Mouse (Mus musculus) MEL (cell line): Measurements from ENCODE around the gene Madcam1. TPM values are rescaled to one million over a fixed set of nuclear protein-coding genes. Genes with fewer than 3 reads are reported as not detected.

ENCODE experiments used
- DNase-seq: peaks from one replicate; pipeline ENCODE4 v3.0.0; 2011; ENCODE audit warnings: low read depth, low spot score
- H3K27ac ChIP-seq: 2 replicates; pipeline ENCODE4 v1.5.1; 2012; ENCODE audit warnings: low read depth, mild to moderate bottlenecking, control low read depth, low read length, moderate library complexity; ENCODE audit not compliant: control insufficient read depth
- H3K27me3 ChIP-seq, 2 experiments: fragments of 150-350 bp in 1 of 2; sonication (generic) in 1 of 2; 2 replicates each; pipeline ENCODE4 v1.6.1; 2012; ENCODE audit warnings: low read length in 2 of 2, mild to moderate bottlenecking in 2 of 2, improper control_type of control experiment in 1 of 2, moderate library complexity in 1 of 2; ENCODE audit not compliant: insufficient read depth in 2 of 2, control insufficient read depth in 1 of 2
- H3K36me3 ChIP-seq, 2 experiments: 2 replicates each; pipeline ENCODE4 v1.6.1; 2012 to 2014; ENCODE audit warnings: low read length in 2 of 2, improper control_type of control experiment in 1 of 2, inconsistent platforms in 1 of 2, mild to moderate bottlenecking in 1 of 2; ENCODE audit not compliant: insufficient read depth in 2 of 2, control insufficient read depth in 1 of 2
- H3K4me1 ChIP-seq, 2 experiments: fragments of 150-350 bp in 1 of 2; sonication (generic) in 1 of 2; 2 replicates each; pipeline ENCODE4 v1.6.1; 2012; ENCODE audit warnings: low read length in 2 of 2, improper control_type of control experiment in 1 of 2, mild to moderate bottlenecking in 1 of 2; ENCODE audit not compliant: insufficient read depth in 2 of 2, control insufficient read depth in 1 of 2
- H3K4me3 ChIP-seq, 2 experiments: fragments of 150-350 bp in 1 of 2; sonication (generic) in 1 of 2; 2 replicates each; pipeline ENCODE4 v1.5.1; 2012; ENCODE audit warnings: low read depth in 2 of 2, low read length in 2 of 2, mild to moderate bottlenecking in 2 of 2, moderate library complexity in 2 of 2, control low read depth in 1 of 2, improper control_type of control experiment in 1 of 2; ENCODE audit not compliant: control insufficient read depth in 1 of 2, insufficient read depth in 1 of 2
- H3K79me2 ChIP-seq: 2 replicates; pipeline ENCODE4 v1.6.1; 2012; ENCODE audit warnings: mild to moderate bottlenecking, low read length, moderate library complexity; ENCODE audit not compliant: control insufficient read depth, poor library complexity, insufficient read depth
- H3K9ac ChIP-seq: 2 replicates; pipeline ENCODE4 v1.6.1; 2012; ENCODE audit warnings: low read depth, mild to moderate bottlenecking, control low read depth, low read length, moderate library complexity; ENCODE audit not compliant: control insufficient read depth, poor library complexity, severe bottlenecking
- H3K9me3 ChIP-seq: fragments of 150-350 bp; sonication (generic); replicated peaks from 2 replicates; pipeline ENCODE4 v1.6.1; 2012; ENCODE audit warnings: mild to moderate bottlenecking, low read length, improper control_type of control experiment, moderate library complexity; ENCODE audit not compliant: insufficient read depth
- CHD1 ChIP-seq: IDR thresholded peaks from 2 replicates; pipeline ENCODE4 v1.6.1; 2012; ENCODE audit warnings: low read depth, mild to moderate bottlenecking, inconsistent platforms, low read length, improper control_type of control experiment
- CHD2 ChIP-seq: IDR thresholded peaks from 2 replicates; pipeline ENCODE4 v1.6.1; 2011; ENCODE audit warnings: low read length, improper control_type of control experiment
- E2F4 ChIP-seq: IDR thresholded peaks from 2 replicates; pipeline ENCODE4 v1.6.1; 2011; ENCODE audit warnings: low read depth, low read length, improper control_type of control experiment, borderline replicate concordance
- ELF1 ChIP-seq: IDR thresholded peaks from 2 replicates; pipeline ENCODE4 v1.6.1; 2014; ENCODE audit warnings: low read depth, mild to moderate bottlenecking, inconsistent platforms, low read length, improper control_type of control experiment, moderate library complexity
- EP300 ChIP-seq, 2 experiments: IDR thresholded peaks; 2 replicates each; pipeline ENCODE4 v1.6.1; 2011; ENCODE audit warnings: improper control_type of control experiment in 2 of 2, low read length in 2 of 2, low read depth in 1 of 2, mild to moderate bottlenecking in 1 of 2
- ETS1 ChIP-seq: IDR thresholded peaks from 2 replicates; pipeline ENCODE4 v1.6.1; 2012; ENCODE audit warnings: low read depth, mild to moderate bottlenecking, inconsistent platforms, low read length, improper control_type of control experiment, moderate library complexity
- GABPA ChIP-seq: IDR thresholded peaks from 2 replicates; pipeline ENCODE4 v1.6.1; 2012; ENCODE audit warnings: low read depth, mild to moderate bottlenecking, inconsistent platforms, low read length, improper control_type of control experiment, moderate library complexity
- HCFC1 ChIP-seq: IDR thresholded peaks from 2 replicates; pipeline ENCODE4 v1.6.1; 2012; ENCODE audit warnings: low read depth, mild to moderate bottlenecking, inconsistent platforms, low read length, improper control_type of control experiment, moderate library complexity
- JUND ChIP-seq: IDR thresholded peaks from 2 replicates; pipeline ENCODE4 v1.6.1; 2011; ENCODE audit warnings: low read depth, mild to moderate bottlenecking, improper control_type of control experiment, low read length
- MAFK ChIP-seq: IDR thresholded peaks from 2 replicates; pipeline ENCODE4 v1.6.1; 2011; ENCODE audit warnings: low read depth, mild to moderate bottlenecking, low read length, improper control_type of control experiment, borderline replicate concordance
- MAX ChIP-seq: IDR thresholded peaks from 2 replicates; pipeline ENCODE4 v1.6.1; 2011; ENCODE audit warnings: low read length, improper control_type of control experiment
- MAZ ChIP-seq: IDR thresholded peaks from 2 replicates; pipeline ENCODE4 v1.6.1; 2012; ENCODE audit warnings: low read depth, mild to moderate bottlenecking, inconsistent platforms, low read length, improper control_type of control experiment
- MXI1 ChIP-seq: IDR thresholded peaks from 2 replicates; pipeline ENCODE4 v1.6.1; 2011; ENCODE audit warnings: mild to moderate bottlenecking, low read depth, low read length, improper control_type of control experiment
- MYC ChIP-seq: IDR thresholded peaks from 2 replicates; pipeline ENCODE4 v1.6.1; 2011; ENCODE audit warnings: low read depth, mild to moderate bottlenecking, low read length, improper control_type of control experiment, moderate library complexity
- NELFE ChIP-seq: IDR thresholded peaks from 2 replicates; pipeline ENCODE4 v1.6.1; 2011; ENCODE audit warnings: low read depth, low read length, improper control_type of control experiment
- NRF1 ChIP-seq: IDR thresholded peaks from 2 replicates; pipeline ENCODE4 v1.6.1; 2014; ENCODE audit warnings: low read depth, mild to moderate bottlenecking, inconsistent platforms, low read length, improper control_type of control experiment, moderate library complexity; ENCODE audit not compliant: poor library complexity, insufficient read depth, severe bottlenecking
- POLR2A ChIP-seq, 2 experiments: IDR thresholded peaks; 2 replicates each; pipeline ENCODE4 v1.6.1; 2011 to 2012; ENCODE audit warnings: low read length in 2 of 2, mild to moderate bottlenecking in 2 of 2, control low read depth in 1 of 2, improper control_type of control experiment in 1 of 2, low read depth in 1 of 2, moderate library complexity in 1 of 2; ENCODE audit not compliant: control insufficient read depth in 1 of 2, insufficient read depth in 1 of 2, poor library complexity in 1 of 2
- POLR2AphosphoS2 ChIP-seq: IDR thresholded peaks from 2 replicates; pipeline ENCODE4 v1.6.1; 2011; ENCODE audit warnings: low read length, improper control_type of control experiment
- POLR2AphosphoS5 ChIP-seq: IDR thresholded peaks from 2 replicates; pipeline ENCODE4 v1.6.1; 2012; ENCODE audit warnings: low read depth, borderline replicate concordance, mild to moderate bottlenecking, inconsistent platforms, low read length, moderate library complexity, mixed read lengths
- RAD21 ChIP-seq: IDR thresholded peaks from 2 replicates; pipeline ENCODE4 v1.6.1; 2011; ENCODE audit warnings: mild to moderate bottlenecking, low read depth, low read length, improper control_type of control experiment
- RCOR1 ChIP-seq: IDR thresholded peaks from 2 replicates; pipeline ENCODE4 v1.6.1; 2012; ENCODE audit warnings: low read depth, mild to moderate bottlenecking, inconsistent platforms, low read length, improper control_type of control experiment
- SIN3A ChIP-seq: IDR thresholded peaks from 2 replicates; pipeline ENCODE4 v1.6.1; 2012; ENCODE audit warnings: low read length, improper control_type of control experiment, inconsistent platforms
- SMC3 ChIP-seq: IDR thresholded peaks from 2 replicates; pipeline ENCODE4 v1.6.1; 2011; ENCODE audit warnings: low read depth, low read length, improper control_type of control experiment
- TBP ChIP-seq: IDR thresholded peaks from 2 replicates; pipeline ENCODE4 v1.8.0; 2011; ENCODE audit warnings: low read depth, low read length, improper control_type of control experiment
- TCF12 ChIP-seq: IDR thresholded peaks from 2 replicates; pipeline ENCODE4 v1.6.1; 2014; ENCODE audit warnings: low read depth, mild to moderate bottlenecking, inconsistent platforms, low read length, improper control_type of control experiment, moderate library complexity
- USF1 ChIP-seq: IDR thresholded peaks from 2 replicates; pipeline ENCODE4 v1.6.1; 2014; ENCODE audit warnings: low read depth, mild to moderate bottlenecking, inconsistent platforms, low read length, improper control_type of control experiment, moderate library complexity
- USF2 ChIP-seq, 2 experiments: IDR thresholded peaks; 2 replicates each; pipeline ENCODE4 v1.6.1; 2011 to 2012; ENCODE audit warnings: improper control_type of control experiment in 2 of 2, low read length in 2 of 2, borderline replicate concordance in 1 of 2, inconsistent platforms in 1 of 2, low read depth in 1 of 2, mild to moderate bottlenecking in 1 of 2; ENCODE audit not compliant: insufficient read depth in 1 of 2
- ZC3H11A ChIP-seq: IDR thresholded peaks from 2 replicates; pipeline ENCODE4 v1.6.1; 2012; ENCODE audit warnings: low read depth, mild to moderate bottlenecking, inconsistent platforms, low read length, improper control_type of control experiment
- ZKSCAN1 ChIP-seq: IDR thresholded peaks from 2 replicates; pipeline ENCODE4 v1.6.1; 2012; ENCODE audit warnings: low read depth, mild to moderate bottlenecking, inconsistent platforms, low read length, improper control_type of control experiment, moderate library complexity
- ZMIZ1 ChIP-seq: IDR thresholded peaks from 2 replicates; pipeline ENCODE4 v1.6.1; 2012; ENCODE audit warnings: low read depth, mild to moderate bottlenecking, inconsistent platforms, low read length, improper control_type of control experiment, moderate library complexity
- polyA plus RNA-seq, 2 experiments: library from polyadenylated mRNA; stranded (reverse) in 1 of 2; unstranded in 1 of 2; fragments of >175 nt in 1 of 2; fragments of >200 nt in 1 of 2; gene quantifications; 2 replicates each; pipeline versions ENCODE4 v1.2.1 to v1.2.4; 2012; ENCODE audit warnings: low replicate concordance in 2 of 2, low read depth in 1 of 2; ENCODE audit not compliant: insufficient read length in 2 of 2, insufficient read depth in 1 of 2, missing spikeins in 1 of 2
- total RNA-seq: library from RNA; depleted of rRNA; stranded (reverse); fragments of 300-350 nt; gene quantifications from 2 replicates; pipeline ENCODE4 v1.2.3, GENCODE M21; 2012

Gene Madcam1
- total and polyA plus RNA-seq, 3 experiments: not detected

DNA sequence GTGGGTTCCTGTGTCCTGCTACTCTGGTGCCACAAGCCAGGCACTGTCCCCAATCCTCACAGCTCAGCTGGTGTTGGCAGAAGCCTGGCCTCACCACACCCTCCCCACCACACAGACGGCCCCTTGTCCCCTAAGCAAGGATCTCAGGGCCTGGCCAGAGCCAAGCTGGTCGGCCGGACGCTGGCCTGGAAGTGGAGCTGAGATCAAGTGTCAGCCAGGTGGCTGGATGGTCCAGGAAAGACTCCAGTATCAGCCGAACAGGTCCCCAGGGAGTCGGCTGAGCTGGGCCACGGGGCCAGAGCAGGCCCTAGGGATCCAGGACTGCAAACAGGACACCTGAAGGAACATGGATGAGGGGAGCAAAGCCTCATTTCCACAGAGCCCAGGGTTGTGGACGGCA lies 18.6 kb upstream of the Madcam1 start, which contains the start of gene Odf3l2:
Odf3l2 (minus strand) TSS at position 28 of the 400 bp plus-strand sequence.
- TF ChIP-seq TBP: no peak
- TF ChIP-seq RCOR1: no peak
- TF ChIP-seq MAFK: no peak
- TF ChIP-seq NRF1: no peak
- no peak for TF ChIP-seq GABPA
- no peak for TF ChIP-seq ZMIZ1
- TF ChIP-seq RAD21: no peak
- TF ChIP-seq ZC3H11A: no peak
- TF ChIP-seq TCF12: no peak
- TF ChIP-seq ETS1: no peak
- TF ChIP-seq MYC: no peak
- no peak for TF ChIP-seq E2F4
- no peak for TF ChIP-seq SIN3A
- TF ChIP-seq POLR2AphosphoS2: no peak
- no peak for TF ChIP-seq ELF1
- no peak for TF ChIP-seq USF1
- TF ChIP-seq EP300 (IDR thresholded peaks at IDR 0.05; ENCODE audit: low read depth in 1 of 2, low read length in 2 of 2): no peak
- TF ChIP-seq MXI1: no peak
- TF ChIP-seq MAZ: no peak
- no peak for TF ChIP-seq POLR2A (IDR thresholded peaks at IDR 0.05; ENCODE audit: control insufficient read depth in 1 of 2, insufficient read depth in 1 of 2, low read depth in 1 of 2, low read length in 2 of 2, poor library complexity in 1 of 2)
- TF ChIP-seq, all 39 proteins: peak for 0
- no peak for DNase-seq
- Histone ChIP-seq H3K27me3 (no peaks in the 10 kb centered on the region), H3K36me3 (no peaks in the 10 kb centered on the region), H3K9me3 (no peaks in the 10 kb centered on the region), H3K4me3 (no peak within 1 kb of the TSS), H3K79me2 (no peaks in the 10 kb centered on the region), H3K4me1 (no peaks in the 10 kb centered on the region), H3K9ac (no peak within 1 kb of the TSS), H3K27ac (no peak within 1 kb of the TSS)

DNA sequence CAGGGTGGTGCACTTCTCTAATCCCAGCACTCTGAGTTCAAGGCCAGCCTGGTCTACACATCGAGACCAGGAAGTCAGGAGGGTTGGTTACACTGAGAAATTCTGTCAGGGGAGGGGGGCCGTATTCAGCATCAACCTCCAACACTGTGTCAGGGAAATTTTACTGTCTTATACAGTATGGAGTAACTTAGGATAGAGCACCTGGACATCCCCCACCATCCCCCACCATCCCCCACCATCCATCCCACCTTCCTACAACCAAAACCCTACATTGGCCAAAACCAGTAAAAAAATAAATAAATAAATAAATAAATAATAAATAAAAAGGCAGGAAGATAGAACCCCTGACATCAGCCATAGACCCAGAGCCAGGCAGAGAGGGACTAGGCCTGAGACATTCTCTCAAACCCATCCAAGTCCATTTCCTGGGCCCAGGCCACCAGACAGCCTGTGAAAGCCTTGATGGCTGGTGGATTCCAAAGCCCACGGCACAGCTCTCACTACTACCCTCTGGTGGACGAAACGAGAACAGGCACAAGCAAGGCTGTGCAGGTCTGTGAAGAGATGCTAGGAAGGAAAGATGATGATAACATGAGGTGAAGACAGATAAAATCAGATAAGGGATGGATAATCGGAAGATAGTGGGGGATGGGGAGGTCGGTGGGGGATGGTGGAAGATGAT lies 15.1 kb upstream of the Madcam1 start:
- no peaks in the 10 kb centered on the region for H3K9me3 ChIP-seq
- H3K79me2 ChIP-seq: no peaks in the 10 kb centered on the region
- H3K27me3 ChIP-seq: peaks cover 0 to 1% of the 10 kb centered on the region in 2 experiments; a peak in 1 of 4 replicates
- no peaks in the 10 kb centered on the region for H3K4me1 ChIP-seq
- no peaks in the 10 kb centered on the region for H3K36me3 ChIP-seq
- no peak overlapping the region for H3K4me3 ChIP-seq
- H3K27ac ChIP-seq: no peak overlapping the region
- H3K9ac ChIP-seq: no peak overlapping the region
- DNase-seq: peak; percentile 74
- no peak for TF ChIP-seq ZKSCAN1
- TF ChIP-seq CHD1: no peak
- no peak for TF ChIP-seq TBP
- TF ChIP-seq RCOR1: no peak
- no peak for TF ChIP-seq HCFC1
- no peak for TF ChIP-seq SIN3A
- no peak for TF ChIP-seq POLR2A (IDR thresholded peaks at IDR 0.05; ENCODE audit: control insufficient read depth in 1 of 2, insufficient read depth in 1 of 2, low read depth in 1 of 2, low read length in 2 of 2, poor library complexity in 1 of 2)
- no peak for TF ChIP-seq USF1
- no peak for TF ChIP-seq ETS1
- TF ChIP-seq SMC3: peak; percentile 96
- no peak for TF ChIP-seq JUND
- TF ChIP-seq MXI1: no peak
- no peak for TF ChIP-seq POLR2AphosphoS5
- no peak for TF ChIP-seq ELF1
- no peak for TF ChIP-seq CHD2
- no peak for TF ChIP-seq NELFE
- TF ChIP-seq ZC3H11A: peak; percentile 47; the same call in 1 of the 2 replicates
- TF ChIP-seq USF2 (IDR thresholded peaks at IDR 0.05; ENCODE audit: borderline replicate concordance in 1 of 2, insufficient read depth in 1 of 2, low read depth in 1 of 2, low read length in 2 of 2): no peak
- no peak for TF ChIP-seq GABPA
- TF ChIP-seq POLR2AphosphoS2: no peak
- TF ChIP-seq MYC: 0 out of 2 replicates have a peak, but pooled peaks have one; percentile 36
- no peak for TF ChIP-seq MAX
- TF ChIP-seq RAD21: peak; percentile 63
